Mouse (Mus musculus) ovary, postnatal 10 days (tissue): ENCODE measurements around the gene 3110082J24Rik.
"Not testable (repeated sequence)": the region's sequence is repeated elsewhere in the genome, so short reads cannot be mapped to it uniquely, and the experiment has no call there.

Source experiments
- DNase-seq: peaks from one replicate; pipeline ENCODE4 v3.0.0; 2022; ENCODE audit warnings: low spot score

3110082J24Rik gene

DNA sequence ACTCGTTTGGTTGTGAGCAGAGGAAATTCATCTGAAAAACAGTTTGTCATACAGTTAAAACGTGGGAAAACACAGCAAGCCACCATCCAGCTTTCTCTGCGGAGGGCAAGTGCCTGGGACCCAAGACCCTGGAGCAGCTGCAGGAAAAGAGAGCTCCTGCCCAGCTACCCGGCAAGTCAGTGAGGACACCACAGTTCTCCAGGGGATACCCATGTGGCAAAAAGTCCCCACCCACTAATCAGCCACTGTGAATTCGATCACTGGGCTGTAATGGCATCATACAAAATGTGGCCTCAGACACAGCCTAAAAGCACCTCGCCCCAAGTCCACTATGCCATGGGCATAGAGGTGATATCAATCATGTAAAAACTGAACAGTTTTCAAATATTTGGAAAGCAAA, 34.2 kb downstream of the 3110082J24Rik start:
- no peak for DNase-seq

- DNase-seq = no peak
Observed at GRCm38 (mm10) chr5:30067726-30068125, 38.2 kb downstream of the 3110082J24Rik start.

DNA sequence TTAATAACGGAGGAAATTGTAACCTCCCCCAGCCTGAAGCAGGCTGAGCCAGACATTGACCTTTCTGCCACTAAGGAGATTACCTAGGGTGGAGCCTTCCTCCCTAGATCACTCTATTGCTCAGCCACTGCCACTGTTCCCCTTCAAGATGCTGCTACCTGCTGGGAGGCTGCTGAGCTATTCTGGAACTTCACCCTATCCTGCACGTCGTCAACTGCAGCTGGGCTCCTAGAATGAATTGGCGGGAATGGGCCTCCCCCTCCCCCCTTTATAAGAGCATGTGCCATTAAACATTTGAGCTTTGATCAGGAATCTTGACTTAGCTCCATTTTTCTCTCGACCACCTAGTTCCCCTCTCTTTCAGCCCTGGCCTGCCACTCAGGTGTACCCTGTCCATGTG, 46.3 kb downstream of the 3110082J24Rik start:
- not testable (repeated sequence) for DNase-seq

DNA sequence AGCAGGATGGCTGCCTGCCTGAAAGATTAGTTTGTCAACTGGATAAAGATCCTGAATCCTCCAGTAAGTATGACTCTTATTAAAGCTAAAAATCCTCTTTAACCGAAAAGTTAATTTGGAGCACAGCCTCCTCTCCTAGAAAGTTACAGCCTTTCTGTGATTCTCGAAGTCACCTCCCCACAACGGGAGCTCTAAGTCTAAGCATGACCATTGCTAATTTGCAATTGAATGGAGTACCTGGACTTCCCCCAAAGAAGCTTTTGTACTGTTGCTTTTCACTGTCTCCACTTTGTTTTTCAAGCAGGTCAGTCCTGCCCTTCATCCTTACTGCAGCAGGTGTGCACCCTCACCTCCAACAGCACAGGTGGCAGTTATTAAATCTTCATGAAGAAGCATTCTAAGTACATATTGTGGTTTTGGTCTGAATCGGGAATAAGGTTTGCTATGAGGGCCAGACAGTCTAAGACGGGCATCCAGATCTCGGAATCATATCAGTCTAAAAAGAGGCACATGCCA, 47.6 kb downstream of the 3110082J24Rik start:
- DNase-seq = no peak
